Mouse (Mus musculus) liver, embryonic 14.5 days (tissue): ENCODE data around the gene Sema3c.

ENCODE experiments used
- CTCF ChIP-seq: IDR thresholded peaks from 2 replicates; pipeline ENCODE4 v1.5.1; 2016; ENCODE audit warnings: antibody characterized with exemption, low read depth, control low read depth
- EP300 ChIP-seq: IDR thresholded peaks from 2 replicates; pipeline ENCODE4 v1.6.1; 2016; ENCODE audit warnings: antibody characterized with exemption, low read depth

GRCm38 (mm10) chr5:17639519-17639918, 65.4 kb downstream of the Sema3c start:
- TF ChIP-seq CTCF = no peak
- TF ChIP-seq EP300 = no peak
